ENCODE assay signal across 20 mouse cellular contexts in genomic region chr11:4312180-4312579, GRCm38 (mm10).
"Had no signal": no experiment of that assay in that cellular context is flagged by ENCODE, and none has a peak within 500 bp of the region (broad histone marks: within the 10 kb centered on the region; RNA-seq: fewer than 3 reads in every experiment).

No protein-coding gene starts in this region.

- DNase-seq: cerebellum, adult 2 months; cerebellum, adult 8-10 months; cerebellum, adult 9-10 months; cerebellum, adult 9-11 months; cerebellum, postnatal 10 days; cerebellum, postnatal 14 days; cerebellum, postnatal 36 days; embryo, embryonic 11 days; forebrain, postnatal 0 days; gastrocnemius, adult 2 months; gastrocnemius, postnatal 10 days; gastrocnemius, postnatal 14 days; gastrocnemius, postnatal 25 days; gastrocnemius, postnatal 36 days; heart, adult 18-20 months; heart, adult 2 months had no signal

- ATAC-seq: forebrain, embryonic 13.5 days; forebrain, embryonic 14.5 days; forebrain, embryonic 15.5 days; forebrain, embryonic 16.5 days; forebrain, postnatal 0 days had no signal
